Mouse (Mus musculus) natural killer cell, adult 2 months (primary cell): Measurements from ENCODE around the gene Cd5.

ENCODE experiments used
- DNase-seq, 2 experiments: peaks; one replicate each; pipeline ENCODE4 v3.0.0; 2022; ENCODE audit warnings: low spot score in 2 of 2

Cd5 gene

DNA sequence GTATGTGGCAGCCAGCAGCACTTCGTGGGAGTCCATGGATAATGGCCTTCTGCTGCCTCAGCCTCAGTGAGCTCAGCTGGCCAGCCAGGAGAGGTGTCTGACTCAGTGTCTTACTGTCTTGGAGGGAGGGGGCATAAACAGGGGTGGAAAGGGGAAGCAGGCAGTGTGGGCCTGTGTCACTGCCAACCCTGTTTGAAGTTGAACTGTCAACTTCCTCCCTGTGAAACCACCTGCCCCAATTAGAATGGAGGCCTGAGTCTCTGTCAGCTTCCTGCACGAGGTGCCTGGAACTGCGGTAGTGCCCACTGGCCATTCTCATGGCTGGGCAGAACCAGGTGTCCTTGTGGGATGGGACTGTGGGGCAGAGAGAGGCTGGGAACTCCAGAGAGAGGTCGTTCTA, at the start of gene Cd5:
Gene Cd5 (minus strand): TSS at position 192 of the 400 bp plus-strand sequence.
- DNase-seq = peak in 1 of 2 experiments; percentile 61

DNA sequence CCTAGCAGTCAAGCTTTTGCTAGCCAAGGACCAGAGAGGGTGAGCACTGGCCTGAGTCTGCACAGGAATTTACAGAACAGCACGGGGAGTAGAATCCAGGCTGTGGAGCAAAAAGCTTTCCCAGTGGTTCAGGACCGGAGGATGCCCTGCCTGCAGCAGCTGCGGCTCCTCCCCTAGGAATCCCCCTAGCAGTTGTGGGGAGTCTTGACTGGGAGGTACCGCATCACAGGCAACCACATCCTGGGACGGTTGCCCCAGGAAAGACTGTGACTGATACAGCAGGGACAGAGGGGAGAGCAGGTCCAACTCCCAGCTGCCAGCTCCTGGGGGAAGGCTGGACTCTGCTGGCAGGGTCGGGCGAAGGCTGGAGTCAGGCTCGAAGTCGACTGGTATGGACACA, 49.4 kb upstream of the Cd5 start:
- DNase-seq = peak in 1 of 2 experiments; percentile 15

DNA sequence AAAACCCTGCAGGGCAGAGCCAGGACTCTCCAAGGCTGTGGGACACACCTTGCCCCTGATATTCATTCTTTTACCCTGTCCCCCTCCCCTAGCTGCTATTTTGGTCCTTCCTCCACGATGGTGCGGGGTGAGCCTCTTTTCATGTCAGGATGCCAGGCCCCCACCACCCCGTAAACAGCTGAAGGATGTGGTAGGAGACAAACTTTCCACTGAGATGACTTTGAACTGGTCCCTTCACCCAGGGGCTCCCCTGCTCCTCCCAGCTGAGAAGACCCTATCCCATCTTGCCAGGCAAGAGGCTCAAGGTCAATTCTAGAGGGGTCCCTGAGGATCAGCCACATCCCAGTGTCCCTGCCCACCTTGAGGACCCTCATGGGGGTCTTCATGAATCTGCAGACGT, 48.6 kb upstream of the Cd5 start:
- DNase-seq = peak in 1 of 2 experiments; percentile 16

DNA sequence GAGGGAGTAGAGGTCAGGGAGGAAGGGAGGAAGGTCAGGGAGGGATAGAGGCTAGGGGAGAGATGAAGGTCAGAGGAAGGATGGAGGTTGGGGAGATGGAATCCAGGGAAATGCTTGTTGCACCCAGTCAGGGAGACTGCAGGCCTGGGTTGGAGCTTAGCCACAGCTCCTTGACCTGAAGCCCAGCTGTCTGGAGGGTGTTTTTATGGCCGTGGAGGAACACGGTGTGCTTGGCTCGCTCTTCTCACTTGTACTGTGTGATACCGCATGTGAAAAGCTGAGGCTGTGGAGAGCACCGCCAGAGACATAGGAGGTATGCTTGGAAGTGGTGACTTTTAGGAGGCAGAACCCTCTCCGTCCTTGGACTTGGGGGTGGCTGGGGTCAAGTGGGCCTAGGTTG, 48.0 kb upstream of the Cd5 start:
- no peak for DNase-seq

DNA sequence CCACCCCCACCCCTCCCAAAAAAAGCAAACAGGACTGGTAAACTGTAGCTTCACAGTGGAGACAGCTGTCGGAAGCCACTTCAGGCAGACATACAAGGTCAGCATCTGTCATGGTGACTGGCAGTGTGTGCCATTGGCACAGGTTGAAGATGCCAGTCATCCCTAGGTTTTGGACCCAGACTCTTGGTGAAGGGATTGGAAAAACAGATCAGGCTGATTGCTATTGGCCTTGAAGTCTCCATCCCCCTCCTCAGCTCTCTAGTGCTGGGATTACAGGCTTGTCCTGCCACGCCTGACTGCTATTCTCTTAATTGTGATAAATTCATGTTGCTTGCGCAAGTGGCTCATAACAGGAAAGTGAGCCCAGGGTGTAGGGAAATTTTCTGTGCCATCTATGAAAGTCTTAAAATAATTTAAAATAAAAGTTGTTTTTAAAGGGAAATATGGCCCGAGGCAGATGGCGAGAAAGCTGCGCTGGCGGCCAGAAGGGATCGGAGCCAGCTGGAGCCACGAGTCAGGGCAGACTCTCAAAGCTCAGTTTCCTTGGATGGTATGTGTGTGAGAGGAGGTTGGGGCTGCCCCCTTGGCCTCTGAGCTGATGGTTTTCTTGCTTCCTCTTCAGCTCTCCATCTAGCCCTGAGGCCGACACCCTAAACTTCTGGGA, 46.1 kb upstream of the Cd5 start:
- DNase-seq = no peak

DNA sequence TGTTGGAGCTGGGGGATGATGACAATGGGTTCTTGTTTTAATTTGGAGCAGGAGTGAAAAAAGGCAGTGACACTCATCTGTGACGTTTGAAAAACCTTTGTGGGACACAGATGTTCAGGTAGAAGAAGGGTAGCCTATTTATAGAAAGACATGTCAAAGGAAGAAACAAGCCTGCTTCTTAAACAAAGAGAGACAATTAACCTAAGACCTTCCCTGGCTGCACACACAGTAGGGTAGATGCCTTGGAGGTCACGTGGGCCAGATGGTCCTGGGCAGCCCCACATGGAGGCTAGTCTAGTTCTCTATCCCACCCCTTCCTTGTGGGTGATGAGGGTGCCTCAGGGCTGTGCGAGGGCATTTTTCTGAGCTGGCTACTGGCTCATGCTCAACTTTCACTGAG, 45.3 kb upstream of the Cd5 start:
- no peak for DNase-seq

DNA sequence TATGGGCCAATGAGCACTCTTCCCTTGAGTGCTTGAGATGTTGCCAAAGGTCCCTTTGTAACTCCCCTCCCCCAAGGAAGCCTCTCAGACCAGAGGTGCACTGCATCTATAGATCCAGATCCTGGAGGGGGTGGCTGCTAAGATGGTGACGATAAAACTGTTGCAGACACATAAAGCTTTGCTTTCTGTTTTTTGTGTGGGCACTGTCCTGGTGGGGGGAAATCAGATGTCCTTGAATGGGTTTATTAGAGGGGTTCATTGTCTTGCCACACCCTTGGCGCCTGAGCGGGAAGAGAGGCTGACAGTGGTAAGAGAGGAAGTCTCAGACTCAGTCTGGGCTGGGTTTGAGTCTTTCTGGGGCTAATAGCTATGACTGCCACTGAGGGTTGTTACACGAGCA, 44.4 kb upstream of the Cd5 start:
- no peak for DNase-seq

DNA sequence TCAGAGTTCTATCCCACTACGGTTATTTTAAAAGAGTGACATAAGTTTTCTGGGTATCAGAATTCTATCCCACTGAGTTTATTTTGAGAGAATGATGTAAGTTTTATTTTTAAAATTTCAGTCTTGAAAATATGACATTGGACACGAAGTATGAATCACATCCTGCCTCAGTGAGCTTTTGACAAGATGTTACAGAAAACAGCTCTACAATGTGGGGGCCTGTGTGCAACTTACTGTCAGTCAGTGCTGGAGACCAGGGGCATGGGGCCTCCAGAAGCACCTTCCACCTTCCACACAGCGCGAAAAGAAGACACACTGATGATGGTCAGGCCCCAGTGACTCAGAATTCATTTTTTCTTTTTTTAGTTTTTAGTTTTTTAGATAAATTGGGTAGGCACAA, 42.8 kb upstream of the Cd5 start:
- DNase-seq = no peak

DNA sequence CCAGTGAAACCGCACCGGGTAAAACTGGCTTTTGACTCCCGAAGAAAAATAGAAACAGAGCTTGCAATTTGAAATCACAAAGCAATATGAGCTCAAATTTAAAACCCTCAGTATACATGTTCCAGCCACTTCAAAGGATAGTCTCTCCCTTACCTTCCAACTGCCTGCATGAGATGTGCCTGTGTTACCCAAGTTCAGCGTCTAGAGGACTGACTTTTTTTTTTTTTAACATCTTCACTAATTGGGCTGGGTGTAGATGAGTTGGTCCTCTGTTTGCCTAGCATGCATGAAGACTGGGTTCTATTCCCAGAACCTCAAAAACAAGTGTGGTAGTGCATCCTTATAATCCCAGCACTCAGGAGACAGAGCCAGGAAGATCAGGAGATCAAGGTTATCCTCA, 38.1 kb upstream of the Cd5 start:
- no peak for DNase-seq

DNA sequence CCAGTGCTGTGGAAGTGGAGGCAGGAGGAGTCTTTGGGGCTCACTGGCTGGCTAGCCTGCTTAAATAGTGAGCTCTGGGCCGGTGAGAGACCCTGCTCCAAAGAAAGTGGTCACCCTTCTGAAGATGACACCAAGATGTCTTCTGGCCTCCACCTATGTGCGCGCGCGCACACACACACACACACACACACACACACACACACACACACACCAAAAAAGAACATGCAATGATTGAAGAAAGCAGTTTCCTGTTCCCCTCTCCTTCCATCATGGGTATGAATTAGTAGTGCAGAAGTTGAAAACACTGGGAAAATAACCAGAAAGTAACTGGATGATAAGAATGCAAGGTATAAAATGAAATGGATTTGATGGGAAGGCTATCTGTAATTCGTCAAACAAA, 35.3 kb upstream of the Cd5 start:
- DNase-seq = no peak

DNA sequence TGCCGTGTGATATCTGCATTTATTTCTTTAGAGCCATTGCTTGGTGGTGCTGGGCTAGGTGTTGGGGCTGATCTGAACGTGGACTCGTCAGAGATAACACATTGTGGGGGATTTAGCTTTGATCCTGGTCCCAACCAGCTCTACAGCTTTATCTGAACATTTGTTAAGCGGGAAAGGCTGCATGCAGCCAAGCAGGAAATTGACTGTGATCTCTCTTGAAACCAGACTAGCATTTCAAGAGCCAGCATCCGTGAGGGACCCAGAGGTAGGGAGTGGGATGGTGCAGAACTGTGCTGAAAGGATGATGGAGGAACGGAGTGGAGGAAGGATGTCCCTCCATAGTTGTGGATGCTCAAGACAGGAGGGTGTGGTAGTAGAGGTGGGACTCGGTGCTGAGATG, 34.6 kb upstream of the Cd5 start:
- no peak for DNase-seq

DNA sequence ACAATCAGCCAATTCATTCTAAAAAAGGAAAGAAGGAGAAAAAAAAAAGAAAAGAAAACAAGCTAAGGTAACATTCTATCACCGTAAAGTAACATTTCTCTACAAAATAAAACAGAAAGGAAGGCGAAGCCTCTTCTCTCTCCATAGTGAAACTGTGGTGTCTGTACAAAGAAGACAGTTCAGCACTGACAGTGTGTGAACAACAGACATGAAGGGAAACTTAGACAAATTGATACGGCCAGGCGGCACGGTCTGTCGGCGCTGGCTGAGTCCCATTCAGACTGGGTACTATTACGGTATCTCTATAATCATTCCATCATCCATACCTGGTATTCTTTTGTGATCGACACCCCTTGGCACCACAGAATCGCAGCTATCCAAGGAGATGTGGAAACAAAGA, 34.1 kb upstream of the Cd5 start:
- DNase-seq = no peak

DNA sequence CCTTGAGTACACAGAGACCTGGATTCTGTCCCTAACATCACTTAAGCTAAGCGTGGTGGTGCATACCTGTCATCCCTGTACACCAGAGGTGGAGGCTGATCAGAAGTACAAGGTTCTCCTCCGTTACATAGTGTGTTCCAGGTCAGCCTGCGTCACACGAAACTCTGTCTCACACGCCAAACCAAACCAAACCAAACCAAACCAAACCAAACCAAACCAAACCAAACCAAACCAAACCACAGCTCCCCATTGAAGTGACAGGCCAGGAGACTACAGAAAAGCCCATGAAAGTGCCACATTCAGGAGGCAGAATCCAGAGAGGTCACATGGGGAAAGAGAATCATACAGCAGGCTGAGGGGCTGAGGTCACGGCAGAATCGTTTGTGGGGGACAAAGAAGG, 33.2 kb upstream of the Cd5 start:
- DNase-seq = no peak

DNA sequence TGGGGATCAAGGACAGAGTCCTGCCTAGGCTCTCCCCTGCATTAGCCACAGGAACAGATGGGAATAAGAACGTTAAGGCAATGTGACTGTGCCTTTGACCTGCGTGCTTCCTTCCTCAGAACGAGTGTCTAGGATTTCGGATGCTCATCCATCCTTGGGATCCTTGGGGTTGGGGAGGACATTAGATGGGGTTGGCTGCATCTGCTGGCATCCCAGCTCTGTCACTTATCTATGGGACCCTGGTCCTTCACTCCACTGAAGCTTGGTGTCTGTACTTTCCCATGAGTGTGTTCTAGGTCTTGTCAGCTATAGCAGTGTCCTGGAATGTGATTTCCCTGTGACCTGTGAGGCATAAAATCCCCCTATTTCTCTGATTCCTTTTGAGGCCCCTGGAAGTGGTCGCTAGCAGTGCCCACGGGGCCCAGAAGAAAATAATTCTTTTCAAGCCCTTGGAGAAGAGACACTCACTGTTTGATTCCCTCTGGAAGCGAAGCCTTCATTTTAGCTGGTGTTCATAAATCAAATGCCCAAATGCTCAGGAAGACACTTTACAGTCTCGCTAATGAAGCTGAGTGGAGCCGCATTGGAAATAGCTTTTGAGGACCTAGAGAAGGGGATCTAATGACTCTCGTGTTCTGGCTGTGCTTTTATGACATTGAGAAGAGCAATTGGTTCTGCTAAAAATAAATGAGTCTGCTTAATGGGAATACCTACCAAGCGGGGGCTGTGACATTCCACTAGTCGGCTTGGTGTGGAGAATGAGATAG, 30.8 kb upstream of the Cd5 start:
- no peak for DNase-seq

DNA sequence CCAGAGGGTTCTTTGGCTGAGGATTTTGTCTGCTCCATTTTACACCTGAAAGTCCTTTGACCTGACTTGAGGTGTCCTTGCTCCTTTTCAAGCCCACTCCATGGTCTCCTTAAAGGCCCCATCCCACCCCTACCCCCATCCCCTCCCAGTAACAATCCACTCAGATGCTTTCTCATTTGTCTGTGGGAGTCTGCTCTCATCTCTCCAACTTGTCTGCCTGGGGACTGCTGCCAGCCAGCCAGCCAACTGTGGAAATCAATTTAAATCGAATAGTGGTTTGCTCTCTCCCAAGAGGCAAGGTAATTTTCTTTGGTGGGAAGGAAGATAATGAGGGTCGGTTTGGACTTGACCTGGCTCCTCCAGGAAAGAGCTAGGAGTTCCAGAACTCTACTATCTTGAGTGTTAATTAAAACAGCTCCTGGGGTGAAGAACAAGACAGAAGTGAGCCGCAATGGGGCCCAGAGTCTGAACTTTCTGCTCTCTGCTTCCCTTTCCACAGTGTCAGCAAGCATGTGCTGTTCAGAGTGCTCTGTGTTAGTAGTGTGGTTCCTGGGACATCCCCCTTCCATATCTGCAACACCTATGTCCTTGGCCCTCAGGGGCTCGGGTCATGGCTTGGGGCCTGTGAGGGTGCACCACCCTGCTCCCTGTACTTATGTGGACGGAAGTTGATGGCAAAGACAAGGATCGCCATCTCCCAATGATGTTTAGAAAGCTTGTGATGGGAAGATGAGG, 30.1 kb upstream of the Cd5 start:
- DNase-seq = no peak

DNA sequence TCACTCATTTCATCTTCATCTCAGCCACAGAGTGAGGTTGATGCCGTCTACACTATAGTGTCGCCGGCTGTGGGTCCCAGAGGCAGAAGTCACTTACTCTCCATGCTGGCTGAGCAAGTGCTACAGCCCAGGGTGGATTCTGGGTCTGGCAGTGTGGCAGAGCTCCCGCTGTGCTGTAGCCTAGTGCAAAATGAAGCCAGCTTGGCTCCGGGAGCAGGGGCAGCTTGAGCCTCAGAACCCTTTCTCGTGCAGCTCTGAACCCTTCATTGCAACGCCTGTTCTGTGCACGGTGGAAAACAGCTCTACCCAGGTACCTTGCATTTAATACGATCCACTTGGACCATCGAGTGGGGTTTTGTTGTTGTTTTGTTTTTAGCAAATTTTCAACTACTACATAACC, 28.8 kb upstream of the Cd5 start:
- no peak for DNase-seq

DNA sequence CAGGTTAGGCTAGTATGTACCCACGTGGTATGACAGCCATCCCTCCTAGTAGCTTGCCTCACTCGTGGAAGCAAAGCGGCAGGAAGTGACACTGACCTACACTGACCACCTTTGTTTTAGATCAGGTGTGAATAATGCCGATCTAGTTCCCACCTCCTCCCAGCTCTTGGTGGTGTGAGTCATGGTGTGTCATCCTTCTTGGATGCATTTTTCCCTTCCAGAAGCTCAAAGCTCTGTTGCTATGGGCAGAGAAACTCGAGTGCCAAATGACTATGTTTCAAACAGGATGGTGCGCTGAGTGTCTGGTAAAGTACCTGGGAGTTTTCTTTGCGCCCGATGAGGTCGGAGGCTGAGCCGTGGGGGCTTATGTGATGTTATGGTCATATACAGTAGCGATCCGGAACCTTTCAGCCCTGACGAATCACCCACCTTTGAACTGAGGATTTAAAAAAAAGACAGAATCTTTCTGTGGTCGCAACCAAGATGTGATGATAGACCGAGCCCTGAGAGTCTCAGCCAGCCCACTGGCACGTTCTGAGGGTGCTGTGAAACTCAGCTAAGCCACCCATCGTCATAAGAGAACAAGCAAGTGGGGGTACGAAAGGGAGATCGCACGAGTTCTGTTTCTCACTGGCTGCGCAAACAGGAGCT, 24.7 kb upstream of the Cd5 start:
- peak in 1 of 2 experiments; percentile 18 for DNase-seq

DNA sequence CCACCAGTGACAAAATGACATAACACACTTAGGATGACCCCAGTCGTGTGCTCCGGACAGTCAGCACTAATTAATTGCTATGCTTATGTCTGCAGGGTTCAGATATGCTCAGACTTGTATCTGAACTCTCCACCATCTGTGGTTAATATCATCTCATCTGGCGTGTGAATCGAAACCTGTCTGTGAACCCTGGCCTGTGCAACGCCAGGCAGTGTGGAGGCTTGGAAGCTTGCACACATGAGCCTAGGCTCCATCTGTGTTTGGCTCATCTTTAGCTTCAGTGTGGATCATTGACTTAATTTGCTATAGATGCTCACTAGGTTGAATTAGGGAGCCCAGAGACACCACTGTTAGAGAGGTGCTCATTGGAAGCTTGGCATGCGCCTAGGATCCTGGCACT, 23.7 kb upstream of the Cd5 start:
- no peak for DNase-seq

DNA sequence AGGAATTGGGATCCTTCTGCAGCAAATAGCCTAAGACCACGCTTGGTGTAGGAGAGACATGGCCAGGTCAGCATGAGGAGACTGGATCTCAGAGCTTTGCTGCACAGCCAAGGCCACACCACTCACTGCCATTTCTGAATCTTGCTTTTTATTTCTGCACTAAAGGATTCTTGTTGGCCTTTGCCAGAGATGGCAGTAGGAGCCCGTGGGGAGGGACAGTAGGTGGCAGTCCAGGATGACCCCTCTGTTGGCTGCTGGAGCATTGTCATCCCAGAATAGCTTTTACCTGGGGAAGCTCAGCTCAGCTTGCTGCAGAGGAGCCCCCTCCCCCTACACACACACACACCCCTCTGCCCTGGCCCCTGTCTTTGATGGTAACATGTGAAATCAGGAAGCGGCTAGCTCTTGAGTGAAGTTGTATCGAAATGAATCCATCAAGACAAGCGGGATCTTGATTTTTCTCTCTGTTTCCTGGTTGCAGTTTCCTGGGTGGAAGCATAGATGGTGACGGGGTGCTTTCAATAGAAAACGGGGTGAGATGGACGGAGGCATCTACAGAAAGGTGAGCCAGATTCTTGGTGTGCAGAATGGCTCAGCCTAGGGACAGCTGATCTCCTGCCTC, 23.1 kb upstream of the Cd5 start:
- DNase-seq = no peak

DNA sequence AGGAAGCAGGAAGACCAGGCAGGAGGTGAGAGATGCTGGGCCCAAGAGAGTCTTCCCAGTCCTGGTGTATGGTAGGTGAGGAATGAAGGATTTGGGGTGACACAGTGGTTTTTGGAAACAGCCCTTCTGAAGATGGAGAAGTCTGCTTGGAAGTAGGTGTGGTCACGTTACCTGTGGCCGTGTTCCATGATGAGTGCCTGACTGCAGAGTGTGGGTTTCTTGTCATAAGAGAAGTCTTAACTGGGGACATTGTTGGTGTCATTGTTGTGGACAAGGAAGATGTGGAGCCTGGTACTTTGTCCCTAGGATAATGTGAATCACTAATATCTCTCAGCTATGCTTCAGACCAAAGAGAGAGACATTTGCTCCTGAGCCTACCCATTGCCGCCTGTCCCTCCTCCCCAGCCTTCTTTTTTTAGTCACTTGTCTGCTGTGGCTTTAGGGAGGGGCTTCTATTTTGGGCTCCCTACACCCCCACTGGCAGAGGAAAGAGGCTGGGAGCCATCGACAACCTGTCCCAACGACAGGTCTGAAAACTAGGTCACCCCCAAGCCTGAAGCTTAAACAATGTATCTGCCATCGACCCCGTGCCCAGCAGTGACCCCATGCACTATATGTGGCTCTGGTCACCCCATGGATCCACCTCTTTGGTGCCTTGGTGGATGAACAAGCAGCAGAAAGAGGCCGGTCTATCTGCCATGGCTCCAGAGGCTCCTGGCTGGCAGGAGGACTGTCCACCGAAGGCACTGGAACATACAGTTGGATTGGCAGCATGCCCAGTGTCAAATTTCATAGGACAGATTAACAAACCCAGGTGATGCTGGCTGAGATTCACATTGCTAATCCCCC, 21.4 kb upstream of the Cd5 start:
- DNase-seq = no peak

DNA sequence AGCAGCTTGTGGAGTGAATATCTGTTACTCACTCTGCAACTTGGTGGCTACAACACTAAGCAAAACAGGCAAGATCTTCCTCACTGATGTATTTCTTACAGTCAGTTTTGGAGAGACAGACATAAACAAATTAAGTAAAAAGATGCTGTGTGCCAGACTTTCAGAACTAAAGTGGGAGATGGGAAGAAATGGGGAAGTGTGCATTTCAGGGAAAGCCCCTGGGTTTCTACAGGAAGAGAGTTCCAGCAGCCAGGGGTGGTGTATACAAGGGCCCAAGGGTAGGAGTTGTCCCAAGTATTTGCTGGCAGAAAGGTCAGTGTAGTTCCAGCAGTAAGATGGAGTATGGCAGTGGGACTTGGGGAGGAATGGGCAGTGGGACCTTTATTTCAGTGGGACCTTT, 20.7 kb upstream of the Cd5 start:
- no peak for DNase-seq
